Comparison of ENCODE assay signal across 10 mouse cellular contexts in the genomic region with DNA sequence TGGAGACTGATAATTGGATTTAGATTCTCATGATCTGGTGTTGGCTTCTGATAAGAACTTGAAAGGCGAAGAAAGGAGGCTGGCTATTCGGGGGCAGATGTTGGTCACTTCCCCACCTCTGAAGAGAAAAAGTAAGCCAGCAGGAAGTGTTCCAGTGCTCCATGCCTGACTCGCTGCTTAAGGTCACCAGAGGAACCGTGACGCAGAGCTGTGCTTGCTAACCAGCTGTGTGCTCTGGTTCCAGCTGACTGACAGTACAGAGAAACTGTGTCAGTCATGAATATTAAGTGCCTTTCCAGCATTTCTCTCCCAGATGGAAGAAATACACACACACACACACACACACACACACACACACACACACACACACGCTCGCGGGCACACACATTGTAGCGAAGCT.
DNase-seq lines count a peak whose midpoint lies in the region; ATAC-seq lines count a peak whose summit lies in the region.
"Had no signal": no experiment of that assay in that cellular context is flagged by ENCODE, and none has a peak within 500 bp of the region (broad histone marks: within the 10 kb centered on the region; RNA-seq: fewer than 3 reads in every experiment).

No protein-coding gene starts in this region.

- H3K4me2 ChIP-seq in forebrain, embryonic 16.5 days (ENCODE audit: low read length), result no peak overlapping the region
- no peak overlapping the region for H3K4me2 ChIP-seq in forebrain, embryonic 12.5 days
- H3K4me2 ChIP-seq in embryonic facial prominence, embryonic 14.5 days (ENCODE audit: low read depth, low read length), result no peak overlapping the region
- peak overlapping the region; percentile 28 for H3K4me2 ChIP-seq in midbrain, embryonic 14.5 days (ENCODE audit: low read length)
- H3K4me2 ChIP-seq: intestine, embryonic 15.5 days had no signal

- peak; percentile 55 for ATAC-seq in forebrain, embryonic 16.5 days
- ATAC-seq in forebrain, embryonic 12.5 days (ENCODE audit: low FRiP score), result no peak
- no peak for ATAC-seq in embryonic facial prominence, embryonic 14.5 days (ENCODE audit: low read depth)
- peak; percentile 44; the same call in 1 of the 2 replicates for ATAC-seq in midbrain, embryonic 14.5 days (ENCODE audit: low FRiP score, low TSS enrichment)
- ATAC-seq: intestine, embryonic 15.5 days had no signal

- no peaks in the 10 kb centered on the region for H3K9me3 ChIP-seq in forebrain, embryonic 16.5 days (ENCODE audit: control insufficient read depth, low read length)
- no peaks in the 10 kb centered on the region for H3K9me3 ChIP-seq in forebrain, embryonic 12.5 days
- no peaks in the 10 kb centered on the region for H3K9me3 ChIP-seq in embryonic facial prominence, embryonic 14.5 days (ENCODE audit: control insufficient read depth, low read length)
- no peaks in the 10 kb centered on the region for H3K9me3 ChIP-seq in midbrain, embryonic 14.5 days (ENCODE audit: control insufficient read depth, low read length)
- H3K9me3 ChIP-seq: intestine, embryonic 15.5 days had no signal

- no peak overlapping the region for H3K27ac ChIP-seq in forebrain, embryonic 16.5 days (ENCODE audit: low read length)
- H3K27ac ChIP-seq in forebrain, embryonic 12.5 days, result no peak overlapping the region
- no peak overlapping the region for H3K27ac ChIP-seq in embryonic facial prominence, embryonic 14.5 days (replicated peaks; ENCODE audit: low read depth, low read length)
- peak overlapping the region; percentile 62 for H3K27ac ChIP-seq in midbrain, embryonic 14.5 days (replicated peaks; ENCODE audit: low read depth, low read length)
- H3K27ac ChIP-seq: intestine, embryonic 15.5 days had no signal

- no peak overlapping the region for H3K9ac ChIP-seq in forebrain, embryonic 16.5 days (replicated peaks; ENCODE audit: low read depth, low read length)
- H3K9ac ChIP-seq in forebrain, embryonic 12.5 days, result no peak overlapping the region
- no peak overlapping the region for H3K9ac ChIP-seq in embryonic facial prominence, embryonic 14.5 days (ENCODE audit: low read depth, low read length)
- no peak overlapping the region for H3K9ac ChIP-seq in midbrain, embryonic 14.5 days (replicated peaks; ENCODE audit: low read length)
- H3K9ac ChIP-seq: intestine, embryonic 15.5 days had no signal

- no peaks in the 10 kb centered on the region for H3K27me3 ChIP-seq in forebrain, embryonic 16.5 days (replicated peaks; ENCODE audit: control insufficient read depth, insufficient read depth, low read length)
- H3K27me3 ChIP-seq in forebrain, embryonic 12.5 days, result no peaks in the 10 kb centered on the region
- H3K27me3 ChIP-seq in embryonic facial prominence, embryonic 14.5 days (replicated peaks; ENCODE audit: control insufficient read depth, insufficient read depth, low read length), result no peaks in the 10 kb centered on the region
- no peaks in the 10 kb centered on the region; the same call in 1 of the 2 replicates for H3K27me3 ChIP-seq in midbrain, embryonic 14.5 days (ENCODE audit: control insufficient read depth, insufficient read depth, low read length)
- H3K27me3 ChIP-seq: intestine, embryonic 15.5 days had no signal

- DNase-seq in embryonic facial prominence, embryonic 14.5 days (ENCODE audit: low spot score), result peak; percentile 49
- peak; percentile 21 for DNase-seq in kidney, postnatal 14 days
- peak; percentile 72 for DNase-seq in midbrain, embryonic 14.5 days
- no peak for DNase-seq in testis, postnatal 10 days (ENCODE audit: low spot score)
- no peak for DNase-seq in adrenal gland, adult 8-10 months
- no peak for DNase-seq in B cell, adult 2 months
- DNase-seq: cerebellum, postnatal 14 days had no signal

- 62% methylated on average over 9 of the region's 9 CpGs for WGBS in forebrain, embryonic 16.5 days
- 52% methylated on average over 9 of the region's 9 CpGs for WGBS in forebrain, embryonic 12.5 days
- whole genome bisulfite sequencing in embryonic facial prominence, embryonic 14.5 days, result 48% methylated on average over 9 of the region's 9 CpGs
- 21% methylated on average over 9 of the region's 9 CpGs for WGBS in midbrain, embryonic 14.5 days

- H3K4me1 ChIP-seq in forebrain, embryonic 16.5 days (replicated peaks; ENCODE audit: control insufficient read depth, insufficient read depth, low read length), result peaks cover 8% of the 10 kb centered on the region
- peaks cover 26% of the 10 kb centered on the region for H3K4me1 ChIP-seq in forebrain, embryonic 12.5 days
- H3K4me1 ChIP-seq in embryonic facial prominence, embryonic 14.5 days (ENCODE audit: control insufficient read depth, insufficient read depth, low read length), result peaks cover 12% of the 10 kb centered on the region
- peaks cover 38% of the 10 kb centered on the region for H3K4me1 ChIP-seq in midbrain, embryonic 14.5 days (ENCODE audit: control insufficient read depth, insufficient read depth, low read length)

- no peaks in the 10 kb centered on the region for H3K36me3 ChIP-seq in forebrain, embryonic 16.5 days (ENCODE audit: control insufficient read depth, insufficient read depth)
- no peaks in the 10 kb centered on the region for H3K36me3 ChIP-seq in forebrain, embryonic 12.5 days (replicated peaks)
- no peaks in the 10 kb centered on the region for H3K36me3 ChIP-seq in embryonic facial prominence, embryonic 14.5 days (ENCODE audit: control insufficient read depth, insufficient read depth, low read length)
- no peaks in the 10 kb centered on the region for H3K36me3 ChIP-seq in midbrain, embryonic 14.5 days (ENCODE audit: control insufficient read depth, insufficient read depth, low read length)
- H3K36me3 ChIP-seq: intestine, embryonic 15.5 days had no signal

- no peak overlapping the region for H3K4me3 ChIP-seq in forebrain, embryonic 16.5 days (replicated peaks; ENCODE audit: low read length)
- no peak overlapping the region for H3K4me3 ChIP-seq in forebrain, embryonic 12.5 days (replicated peaks)
- H3K4me3 ChIP-seq in embryonic facial prominence, embryonic 14.5 days (ENCODE audit: low read depth, low read length), result no peak overlapping the region
- H3K4me3 ChIP-seq in midbrain, embryonic 14.5 days (replicated peaks; ENCODE audit: low read depth, low read length), result no peak overlapping the region
- H3K4me3 ChIP-seq: intestine, embryonic 15.5 days had no signal

Comparison
In these comparisons a context has a peak if more than half of its experiments do, and no peak if none do; other contexts are left out.
1. ATAC-seq: peak in forebrain, embryonic 16.5 days (single experiment) and midbrain, embryonic 14.5 days (single experiment); none in forebrain, embryonic 12.5 days (single experiment) and embryonic facial prominence, embryonic 14.5 days (single experiment).
2. DNase-seq: peak in embryonic facial prominence, embryonic 14.5 days (single experiment), kidney, postnatal 14 days (single experiment) and midbrain, embryonic 14.5 days (single experiment); none in testis, postnatal 10 days (single experiment), adrenal gland, adult 8-10 months (single experiment) and B cell, adult 2 months (0 of 2).